Mouse (Mus musculus): ENCODE results near the gene Fermt3.
A peak's percentile ranks its signal among the peaks of the same experiment; 100 is the strongest.

- peak; percentile 52; the same call in 1 of the 2 replicates for TF ChIP-seq CTCF (IDR thresholded peaks at IDR 0.05; ENCODE audit: borderline replicate concordance, extremely low read depth, insufficient read depth, insufficient read length)
- no peak for TF ChIP-seq POLR2A (IDR thresholded peaks at IDR 0.05; ENCODE audit: borderline replicate concordance, extremely low read depth, insufficient read depth, insufficient read length, poor library complexity, severe bottlenecking)
These were observed 38.5 kb upstream of the Fermt3 start for GRCm38 (mm10) chr19:7057722-7058207.
